In the genomic region with DNA sequence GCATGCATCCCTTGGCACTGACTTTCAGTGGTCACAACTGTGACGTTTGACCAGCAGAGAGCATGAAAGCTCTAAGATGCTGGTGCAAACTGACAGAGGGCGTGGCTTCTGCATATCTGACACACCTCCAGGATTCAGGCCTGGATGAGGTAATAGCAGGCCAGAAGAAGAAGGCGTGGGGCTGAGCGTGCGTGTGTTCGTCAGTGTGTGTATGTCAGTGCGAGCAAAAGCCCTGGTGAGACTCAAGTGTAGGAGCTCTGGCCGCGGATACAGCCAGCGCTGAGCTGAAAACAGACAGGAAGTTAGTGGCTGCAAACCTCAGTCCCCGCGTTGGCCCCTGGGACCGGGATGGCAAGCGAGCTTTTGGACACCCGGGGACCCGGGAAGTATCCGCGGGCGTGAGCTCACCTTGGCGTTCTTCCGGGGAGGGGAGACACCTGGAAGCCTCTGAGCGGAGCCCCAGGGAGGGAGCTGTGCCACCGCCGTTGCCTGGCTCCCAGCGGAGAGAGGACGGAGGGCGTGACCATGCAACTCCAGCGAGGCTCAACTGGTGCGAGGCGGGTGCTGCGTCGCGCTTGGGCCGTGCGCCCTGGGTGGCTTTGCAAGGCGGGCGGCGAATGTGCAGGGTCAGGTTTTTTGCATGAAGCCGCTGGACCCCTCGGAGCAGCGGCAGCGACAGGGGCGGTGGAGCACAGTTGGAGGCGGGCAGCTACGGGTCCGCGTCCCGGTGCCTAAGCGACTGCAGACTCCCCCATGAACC, we compare ENCODE assay signal across 8 mouse cellular contexts. TPM values are rescaled to one million over a fixed set of nuclear protein-coding genes. Genes with fewer than 3 reads are reported as not detected.
DNase-seq lines count a peak whose midpoint lies in the region; ATAC-seq lines count a peak whose summit lies in the region.

No protein-coding gene starts in this region.

- H3K4me2 ChIP-seq in embryonic facial prominence, embryonic 13.5 days = peak overlapping the region; percentile 99
- peak overlapping the region; percentile 96 for H3K4me2 ChIP-seq in limb, embryonic 12.5 days
- peak overlapping the region; percentile 92 for H3K4me2 ChIP-seq in midbrain, embryonic 13.5 days (replicated peaks)

- H3K27ac ChIP-seq in embryonic facial prominence, embryonic 13.5 days = no peak overlapping the region
- H3K27ac ChIP-seq in limb, embryonic 12.5 days = no peak overlapping the region
- H3K27ac ChIP-seq in midbrain, embryonic 13.5 days = peak overlapping the region; percentile 74

- WGBS in embryonic facial prominence, embryonic 13.5 days = under 1% methylated on average over 49 of the region's 49 CpGs
- WGBS in limb, embryonic 12.5 days = under 1% methylated on average over 49 of the region's 49 CpGs
- WGBS in midbrain, embryonic 13.5 days = under 1% methylated on average over 49 of the region's 49 CpGs

- H3K27me3 ChIP-seq in embryonic facial prominence, embryonic 13.5 days = peaks cover 11% of the 10 kb centered on the region
- peaks cover 15% of the 10 kb centered on the region for H3K27me3 ChIP-seq in limb, embryonic 12.5 days
- H3K27me3 ChIP-seq in midbrain, embryonic 13.5 days = no peaks in the 10 kb centered on the region

- no peaks in the 10 kb centered on the region for H3K9me3 ChIP-seq in embryonic facial prominence, embryonic 13.5 days
- no peaks in the 10 kb centered on the region for H3K9me3 ChIP-seq in limb, embryonic 12.5 days
- H3K9me3 ChIP-seq in midbrain, embryonic 13.5 days = no peaks in the 10 kb centered on the region

- peak; percentile 79 for DNase-seq in A20 (ENCODE audit: low read depth, low spot score)
- peak; percentile 5 to 30 for DNase-seq in adrenal gland, postnatal 4 days (ENCODE audit: low spot score in 2 of 2)
- peak; percentile 55 to 58 for DNase-seq in heart, adult 18-20 months
- peak; percentile 76 for DNase-seq in kidney, adult 18-20 months
- peak; percentile 45 to 58 for DNase-seq in spleen, postnatal 36 days (ENCODE audit: low spot score in 2 of 2)

- peaks cover 11% of the 10 kb centered on the region; the same call in 1 of the 2 replicates for H3K4me1 ChIP-seq in embryonic facial prominence, embryonic 13.5 days
- peaks cover 6% of the 10 kb centered on the region; the same call in 1 of the 2 replicates for H3K4me1 ChIP-seq in limb, embryonic 12.5 days (replicated peaks)
- peaks cover 5% of the 10 kb centered on the region for H3K4me1 ChIP-seq in midbrain, embryonic 13.5 days (replicated peaks)

- H3K36me3 ChIP-seq in embryonic facial prominence, embryonic 13.5 days = no peaks in the 10 kb centered on the region
- H3K36me3 ChIP-seq in limb, embryonic 12.5 days = no peaks in the 10 kb centered on the region
- no peaks in the 10 kb centered on the region for H3K36me3 ChIP-seq in midbrain, embryonic 13.5 days

- H3K9ac ChIP-seq in embryonic facial prominence, embryonic 13.5 days = peak overlapping the region; percentile 75
- peak overlapping the region; percentile 63 for H3K9ac ChIP-seq in limb, embryonic 12.5 days (replicated peaks)
- peak overlapping the region; percentile 81 for H3K9ac ChIP-seq in midbrain, embryonic 13.5 days (replicated peaks)

- peak; percentile 90 for ATAC-seq in embryonic facial prominence, embryonic 13.5 days (ENCODE audit: insufficient number of reproducible peaks, insufficient read depth, low FRiP score, low TSS enrichment, low read depth)
- ATAC-seq in limb, embryonic 12.5 days (ENCODE audit: insufficient number of reproducible peaks, insufficient read depth, low FRiP score, low TSS enrichment, low read depth) = peak; percentile 86
- peak; percentile 93 for ATAC-seq in midbrain, embryonic 13.5 days

- H3K4me3 ChIP-seq in embryonic facial prominence, embryonic 13.5 days = peak overlapping the region; percentile 64
- H3K4me3 ChIP-seq in limb, embryonic 12.5 days (replicated peaks) = peak overlapping the region; percentile 63
- peak overlapping the region; percentile 64 for H3K4me3 ChIP-seq in midbrain, embryonic 13.5 days (replicated peaks)

RNA-seq across cellular contexts. Expression of a gene that starts 4.1 kb away (rescaled TPM):
- 10 to 100 TPM in 1 of 2 experiments, under 1 TPM in 1; 0.31 to 14.1 TPM for total RNA-seq in adrenal gland, postnatal 4 days (2021)
- 0.19 and 0.25 TPM in 2 replicates for polyA plus RNA-seq in embryonic facial prominence, embryonic 13.5 days (2015; fragmentation: Nextera tagmentation; extraction: Ambion mirVana)
- total RNA-seq in heart, adult 18-20 months (2021) = not detected
- not detected in 2 replicates for polyA plus RNA-seq in limb, embryonic 12.5 days (2016; fragmentation: Nextera tagmentation; extraction: Ambion mirVana)
- not detected in 2 replicates for polyA plus RNA-seq in midbrain, embryonic 13.5 days (2015; fragmentation: Nextera tagmentation; extraction: Ambion mirVana)

RNA-seq across cellular contexts. Expression of a gene that starts 37.4 kb away (rescaled TPM):
- total RNA-seq in adrenal gland, postnatal 4 days (2021) = 1 to 10 TPM; 1.7 to 6.2 TPM
- polyA plus RNA-seq in embryonic facial prominence, embryonic 13.5 days (2015; fragmentation: Nextera tagmentation; extraction: Ambion mirVana) = not detected in 2 replicates
- total RNA-seq in heart, adult 18-20 months (2021) = not detected
- not detected in 2 replicates for polyA plus RNA-seq in limb, embryonic 12.5 days (2016; fragmentation: Nextera tagmentation; extraction: Ambion mirVana)
- not detected in 2 replicates for polyA plus RNA-seq in midbrain, embryonic 13.5 days (2015; fragmentation: Nextera tagmentation; extraction: Ambion mirVana)

RNA-seq across cellular contexts. Expression of a gene that starts 50.2 kb away (rescaled TPM):
- 10 to 100 TPM; 13.3 to 16.9 TPM for total RNA-seq in adrenal gland, postnatal 4 days (2021)
- 20.3 and 23.4 TPM in 2 replicates for polyA plus RNA-seq in embryonic facial prominence, embryonic 13.5 days (2015; fragmentation: Nextera tagmentation; extraction: Ambion mirVana)
- 1 to 10 TPM; 4.9 to 5.6 TPM for total RNA-seq in heart, adult 18-20 months (2021)
- 18.4 and 20.2 TPM in 2 replicates for polyA plus RNA-seq in limb, embryonic 12.5 days (2016; fragmentation: Nextera tagmentation; extraction: Ambion mirVana)
- polyA plus RNA-seq in midbrain, embryonic 13.5 days (2015; fragmentation: Nextera tagmentation; extraction: Ambion mirVana) = 9.5 TPM in 2 replicates

Comparison
In these comparisons a context has a peak if more than half of its experiments do, and no peak if none do; other contexts are left out.
1. DNase-seq: peak in every context shown above with its lines; median percentile 79 in A20; 76 in kidney, adult 18-20 months; 56 in heart, adult 18-20 months; 52 in spleen, postnatal 36 days; 18 in adrenal gland, postnatal 4 days.